Mouse (Mus musculus): Measurements from ENCODE around the gene Mvb12b.

Gene Mvb12b

DNA sequence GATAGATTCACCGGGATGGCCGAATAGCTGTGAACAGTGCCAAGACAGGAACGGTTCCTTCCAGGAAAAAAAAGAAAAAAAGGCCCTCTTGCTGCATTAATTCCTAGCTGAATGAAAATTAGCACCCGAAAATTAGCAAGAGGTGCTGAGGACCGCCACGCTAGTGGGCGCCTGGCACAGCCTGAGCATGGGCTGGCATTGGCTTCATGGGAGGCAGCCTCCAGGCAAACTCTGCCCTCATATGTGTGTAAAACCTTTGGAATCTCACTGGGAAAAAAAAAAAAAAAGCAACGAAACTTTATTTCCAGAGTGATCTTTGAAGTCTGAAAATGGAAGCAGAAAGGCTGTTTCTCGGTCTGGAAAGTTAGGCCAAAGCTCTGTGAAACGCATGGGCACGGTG is 110.7 kb downstream of the Mvb12b start:
- DNase-seq (ENCODE audit: low spot score), result no peak

DNA sequence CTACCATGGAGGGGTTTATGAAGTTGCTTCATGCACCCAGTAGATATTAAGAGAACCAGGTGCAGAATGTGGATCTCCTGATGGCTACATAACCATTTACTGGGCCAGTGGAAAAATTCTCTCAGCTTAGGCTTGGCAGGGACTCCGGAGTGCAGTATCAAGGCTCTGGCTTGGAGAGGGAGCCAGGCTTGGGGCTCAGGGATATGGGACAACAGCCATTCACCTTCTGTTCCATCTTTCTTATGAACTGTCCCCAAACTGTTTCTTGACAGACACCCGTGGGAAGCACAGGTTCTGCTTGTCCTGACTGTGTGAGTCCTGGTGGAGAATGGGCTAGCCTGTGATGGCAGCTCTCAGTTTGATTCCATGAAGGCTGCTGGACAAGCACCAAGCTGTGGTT is 112.9 kb downstream of the Mvb12b start:
- DNase-seq (ENCODE audit: low spot score), result no peak

DNA sequence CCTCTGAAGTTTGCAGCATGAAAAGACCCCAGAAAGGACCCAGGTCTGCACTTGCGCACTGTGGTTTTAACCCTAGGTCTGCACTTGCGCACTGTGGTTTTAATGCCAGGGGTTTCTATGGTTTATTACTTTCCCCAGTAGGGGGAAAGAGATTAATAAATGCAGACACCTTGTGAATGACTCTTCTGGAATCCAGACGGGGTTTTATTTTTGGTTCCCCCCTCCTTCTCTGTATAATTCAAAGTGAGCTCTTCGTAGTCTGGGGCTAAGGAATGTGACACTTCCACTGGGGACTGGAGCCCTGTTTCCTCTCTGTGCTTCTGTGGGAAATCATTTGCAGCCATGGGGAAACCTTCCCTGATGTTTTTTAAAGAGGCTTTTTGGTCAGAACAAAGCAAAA is 113.6 kb downstream of the Mvb12b start:
- no peak for DNase-seq (ENCODE audit: low spot score)

DNA sequence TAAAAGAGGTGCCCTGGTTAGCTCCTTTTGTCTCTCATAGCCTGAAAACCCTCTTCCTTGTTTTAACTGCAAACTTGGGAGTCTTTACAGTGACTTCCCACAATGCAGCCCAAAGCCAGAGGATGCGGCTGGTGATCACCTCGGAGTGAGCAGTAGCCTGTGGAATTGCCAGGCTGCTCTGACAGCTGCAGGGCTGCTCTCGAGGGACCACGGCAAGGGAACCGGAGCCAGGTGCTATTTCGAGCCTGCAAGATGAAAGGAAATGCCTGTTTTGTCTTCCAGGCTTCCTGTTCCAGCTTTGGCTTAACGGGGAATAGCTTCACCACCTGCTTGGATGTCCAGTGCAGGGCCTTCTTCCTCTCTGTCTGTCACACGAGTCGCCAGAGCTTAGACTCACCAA is 115.3 kb downstream of the Mvb12b start:
- no peak for DNase-seq (ENCODE audit: low spot score)

DNA sequence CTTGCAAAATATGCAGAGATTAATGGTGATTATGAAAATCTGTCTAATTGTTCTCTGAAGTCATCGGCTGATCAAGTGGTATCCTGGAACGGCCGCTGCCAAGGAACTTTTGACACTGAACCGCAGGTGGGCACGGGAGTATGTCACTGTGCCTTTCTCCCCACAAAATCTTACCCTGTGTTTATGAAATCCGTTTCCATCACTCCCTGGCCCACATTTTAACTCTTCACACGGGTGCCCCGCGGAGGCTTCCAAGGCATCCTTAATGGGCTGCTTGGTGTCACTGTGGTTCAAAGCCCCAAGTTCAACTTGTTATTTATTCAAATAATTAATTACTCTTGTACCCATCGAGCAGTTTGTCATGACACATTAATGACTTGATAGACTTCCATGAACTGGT is 116.4 kb downstream of the Mvb12b start:
- DNase-seq (ENCODE audit: low spot score), result no peak

DNA sequence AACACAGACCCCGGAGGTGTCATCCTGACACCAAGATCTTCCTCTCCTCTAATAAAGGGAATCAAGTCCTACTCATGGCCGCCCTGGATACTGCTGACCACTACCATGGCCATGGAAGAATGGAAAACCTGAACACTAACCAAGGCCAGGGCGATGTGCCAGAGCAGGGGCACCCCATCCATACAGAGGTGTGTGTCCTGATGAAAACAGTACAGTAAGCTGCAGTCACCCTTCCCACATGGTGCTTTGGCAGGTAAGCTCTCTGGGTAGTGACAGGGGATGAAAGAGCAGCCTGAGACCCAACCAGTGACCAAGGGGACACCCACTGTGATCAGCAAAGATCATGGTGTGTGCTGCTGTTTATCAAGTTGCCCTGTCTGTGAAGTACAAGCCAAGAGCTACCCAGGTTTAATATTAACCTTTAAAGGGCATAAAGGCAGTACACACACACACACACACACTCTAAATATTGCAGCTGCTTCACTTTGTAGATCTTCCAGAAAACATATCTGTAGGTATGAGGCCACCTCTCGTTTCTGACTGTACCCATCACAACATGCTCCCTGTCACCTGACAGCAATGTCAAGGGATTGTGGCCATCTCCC is 117.1 kb downstream of the Mvb12b start:
- no peak for DNase-seq (ENCODE audit: low spot score)

DNA sequence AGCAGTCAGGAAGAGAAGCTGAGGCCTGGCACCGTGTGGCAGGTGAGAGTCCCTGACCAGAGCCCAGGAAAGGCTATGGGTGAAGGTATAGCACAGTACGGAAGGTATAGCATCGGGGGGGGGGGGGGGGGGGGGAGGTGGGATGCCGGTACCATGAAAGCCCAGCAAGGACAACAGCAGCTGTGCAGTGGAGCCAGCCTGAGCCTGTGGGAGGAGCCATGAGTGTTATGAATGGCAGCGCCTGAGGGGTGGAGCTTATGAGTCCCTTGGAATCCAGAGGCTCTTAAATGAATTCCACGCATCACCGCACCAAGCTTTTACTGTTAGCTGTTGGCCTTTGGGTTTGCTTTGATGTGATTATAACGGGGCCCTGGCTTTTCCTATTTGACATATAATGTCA is 123.3 kb downstream of the Mvb12b start:
- no peak for DNase-seq (ENCODE audit: low spot score)

DNA sequence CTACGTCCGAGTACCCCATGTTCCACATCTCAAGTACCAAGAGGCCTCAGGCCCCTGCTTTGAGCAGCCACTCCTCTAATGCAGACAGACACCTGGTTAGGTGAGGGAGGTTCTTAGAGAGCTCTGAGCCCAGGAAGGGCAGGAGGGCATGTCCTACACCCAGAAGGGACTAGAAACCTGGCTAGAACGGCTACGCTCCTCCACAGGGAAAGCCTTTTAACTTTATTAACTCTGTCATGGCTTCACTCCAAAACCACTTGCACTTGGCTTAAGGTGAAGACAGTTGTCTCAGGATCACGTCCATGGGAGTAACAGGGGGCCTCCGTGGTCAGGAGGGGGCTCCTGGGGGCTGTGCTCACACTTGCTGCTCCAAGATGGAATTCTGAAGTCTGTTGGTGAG is 125.5 kb downstream of the Mvb12b start:
- DNase-seq (ENCODE audit: low spot score), result no peak

DNA sequence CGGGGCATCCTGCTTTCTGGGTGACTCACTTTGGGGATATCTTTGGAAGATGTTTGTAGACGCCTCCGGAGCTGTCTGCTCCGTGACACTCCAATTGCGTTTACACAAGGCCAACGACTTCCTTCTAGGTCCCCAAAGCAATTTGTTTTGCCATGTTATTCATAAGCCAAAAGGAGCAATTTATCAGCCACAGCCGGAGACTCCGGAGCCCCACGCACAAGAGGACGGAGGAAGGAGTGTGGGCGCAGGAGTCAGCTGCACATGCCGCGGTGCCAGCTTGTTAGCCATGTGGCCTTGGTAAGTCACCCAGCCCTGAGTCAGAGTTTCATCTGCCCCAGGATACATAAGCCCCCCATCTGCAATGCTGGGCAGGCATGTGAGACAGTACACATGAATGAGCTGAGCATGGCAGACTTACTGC is 127.2 kb downstream of the Mvb12b start:
- DNase-seq (ENCODE audit: low spot score), result no peak

DNA sequence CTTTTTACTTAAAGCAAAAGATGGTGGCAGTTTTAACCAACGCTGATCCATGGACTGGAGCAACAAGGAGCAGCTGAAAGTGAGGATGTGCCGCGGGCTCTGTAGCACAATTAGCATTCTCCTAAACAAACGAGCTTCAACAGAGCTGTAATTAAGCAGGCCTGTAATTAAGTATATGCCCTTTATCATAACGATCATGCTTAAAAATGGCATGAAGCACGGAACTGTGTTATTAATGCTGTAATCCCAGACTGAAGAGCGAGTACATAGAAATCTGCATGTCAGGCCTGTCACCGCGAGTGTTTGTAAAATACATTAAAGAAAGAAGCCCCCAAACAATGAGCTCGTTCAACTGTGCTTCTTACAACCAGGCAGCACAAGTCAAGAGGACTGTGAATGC is 128.3 kb downstream of the Mvb12b start:
- no peak for DNase-seq (ENCODE audit: low spot score)

DNA sequence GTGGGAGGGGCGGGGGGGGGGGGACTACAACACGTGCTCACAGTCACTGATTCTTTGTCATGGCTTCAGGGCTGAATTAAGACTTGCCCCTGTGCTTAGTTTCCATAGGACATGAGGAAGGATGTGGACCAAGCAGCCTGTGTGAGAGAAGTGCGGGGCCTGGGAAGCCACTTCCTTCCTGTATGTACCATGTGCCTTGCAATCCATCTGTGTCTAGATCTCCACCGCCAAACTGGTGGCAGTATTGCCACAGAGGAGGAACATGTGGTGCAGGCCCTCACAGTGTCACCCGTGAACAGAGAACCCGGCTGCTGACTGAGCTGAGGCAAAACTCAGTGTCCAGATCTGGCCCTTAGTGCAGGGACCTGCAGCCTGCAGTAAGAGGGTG is 132.1 kb downstream of the Mvb12b start:
- no peak for DNase-seq (ENCODE audit: low spot score)

DNA sequence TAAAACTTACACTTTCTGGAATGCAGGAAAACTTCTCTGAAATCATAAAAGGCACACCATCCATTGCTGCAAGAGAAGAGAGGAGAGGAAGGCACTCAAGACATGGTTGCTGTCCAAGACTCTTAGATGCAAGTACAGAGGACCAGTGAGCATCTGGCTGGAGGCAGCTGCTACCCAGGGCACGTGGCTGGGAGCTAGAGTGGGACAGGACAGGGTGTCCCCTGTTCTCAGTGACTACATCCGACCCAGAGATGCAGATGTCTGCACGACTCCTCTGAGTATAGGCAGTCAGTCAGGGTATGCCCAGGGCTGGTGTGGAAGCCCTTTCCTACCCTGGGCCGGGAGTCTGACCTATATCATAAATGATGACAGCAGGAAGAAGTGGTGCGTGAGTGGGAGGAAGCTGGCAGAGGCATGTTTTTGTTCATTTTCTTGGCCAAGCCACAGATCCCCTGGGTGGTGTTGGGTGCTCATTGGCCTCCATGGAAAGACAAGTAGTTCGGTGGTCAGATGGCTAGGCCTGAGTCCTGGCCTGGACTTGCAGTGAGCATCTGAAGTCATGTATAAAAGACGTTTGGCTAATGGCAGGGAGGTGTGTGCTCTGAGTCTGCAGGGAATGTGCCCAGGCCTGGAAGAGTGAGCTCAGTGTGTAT is 132.6 kb downstream of the Mvb12b start:
- DNase-seq (ENCODE audit: low spot score), result no peak

DNA sequence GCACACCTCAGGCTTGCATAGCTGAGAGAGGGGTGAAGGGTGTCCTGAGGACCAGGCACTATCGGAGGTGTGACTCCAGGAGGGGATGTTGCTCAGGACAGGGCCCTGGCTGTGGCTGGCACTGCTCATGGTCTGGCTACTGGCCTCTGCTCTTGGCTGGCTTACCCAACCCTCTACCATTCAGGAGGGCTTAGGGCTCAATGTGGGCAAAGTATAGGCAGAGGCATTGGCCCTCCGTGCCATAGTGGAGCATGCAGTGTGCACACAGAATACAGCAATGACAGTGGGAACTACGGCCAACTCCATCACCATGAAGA is 133.5 kb downstream of the Mvb12b start:
- no peak for DNase-seq (ENCODE audit: low spot score)

DNA sequence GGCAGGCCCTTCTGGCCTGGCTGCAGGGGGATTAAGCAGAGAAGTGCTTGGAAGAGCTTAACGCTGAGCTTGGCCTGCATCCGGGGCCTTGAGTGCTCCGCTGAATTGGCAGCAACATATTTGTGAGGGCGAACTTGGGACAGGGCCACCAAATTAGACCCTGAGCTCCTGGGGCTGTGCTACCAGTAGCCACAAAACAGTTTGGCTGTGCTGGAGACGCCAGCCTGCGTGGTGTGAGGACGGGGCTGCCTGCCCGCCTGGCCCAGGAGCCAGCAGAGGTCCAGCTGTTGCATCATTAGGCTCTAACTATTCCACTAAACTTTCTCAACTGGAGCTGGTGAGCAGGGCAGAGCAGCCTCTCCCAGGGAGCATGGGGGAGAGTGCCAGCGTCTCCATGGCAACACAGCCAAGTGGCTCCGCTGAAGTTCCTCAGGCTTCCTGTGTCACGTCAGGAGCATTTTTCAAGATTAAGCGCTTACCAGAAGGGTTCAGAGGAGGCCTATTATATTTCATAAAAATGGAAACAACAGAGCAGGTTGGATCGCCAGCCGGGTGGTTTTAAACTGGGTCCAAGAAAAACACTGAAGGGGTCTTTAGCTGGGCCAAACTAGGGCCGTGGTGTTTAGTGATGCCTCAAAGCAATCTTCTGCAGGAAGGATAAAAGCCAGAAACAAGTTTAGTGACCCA is 134.0 kb downstream of the Mvb12b start:
- DNase-seq (ENCODE audit: low spot score), result peak; percentile 69

DNA sequence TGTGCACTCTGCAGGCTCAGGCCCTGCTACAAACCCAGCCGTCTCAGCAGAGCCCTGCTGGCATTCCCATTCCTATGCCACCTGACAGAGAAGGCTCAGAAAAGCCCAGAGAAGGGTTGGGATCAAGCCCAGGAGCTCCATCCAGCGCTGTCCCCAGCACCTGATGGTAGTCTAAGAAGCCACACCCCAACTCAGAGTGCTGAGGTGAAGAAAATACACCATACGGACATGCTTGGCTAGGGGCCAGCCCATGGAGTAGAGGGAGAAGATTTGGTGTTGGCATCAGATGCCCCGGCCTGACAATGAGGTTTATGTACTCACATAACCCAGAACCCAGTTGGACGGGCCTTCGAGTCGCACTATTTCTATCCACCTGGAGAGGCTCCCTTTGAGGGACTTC is 137.1 kb downstream of the Mvb12b start:
- DNase-seq (ENCODE audit: low spot score), result no peak

DNA sequence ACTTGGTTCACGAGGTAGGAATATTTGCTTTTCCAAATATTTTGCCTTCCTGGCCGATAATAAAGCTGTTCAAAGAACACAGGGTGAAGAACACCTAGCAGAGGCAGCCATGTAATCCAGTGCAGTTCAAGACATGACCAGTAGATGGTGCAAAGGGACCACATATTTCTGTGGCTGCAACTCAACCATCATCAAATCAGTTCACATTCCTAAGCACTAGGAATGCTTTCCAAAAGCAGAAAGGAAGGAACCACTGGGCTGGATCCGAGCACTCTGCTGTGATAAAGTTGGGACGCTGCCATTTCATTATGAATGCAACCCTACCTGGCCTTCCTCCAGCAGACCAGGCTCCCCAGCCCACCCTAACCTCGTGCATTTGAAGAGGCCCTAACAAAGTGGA is 141.3 kb downstream of the Mvb12b start:
- DNase-seq (ENCODE audit: low spot score), result peak; percentile 82

DNA sequence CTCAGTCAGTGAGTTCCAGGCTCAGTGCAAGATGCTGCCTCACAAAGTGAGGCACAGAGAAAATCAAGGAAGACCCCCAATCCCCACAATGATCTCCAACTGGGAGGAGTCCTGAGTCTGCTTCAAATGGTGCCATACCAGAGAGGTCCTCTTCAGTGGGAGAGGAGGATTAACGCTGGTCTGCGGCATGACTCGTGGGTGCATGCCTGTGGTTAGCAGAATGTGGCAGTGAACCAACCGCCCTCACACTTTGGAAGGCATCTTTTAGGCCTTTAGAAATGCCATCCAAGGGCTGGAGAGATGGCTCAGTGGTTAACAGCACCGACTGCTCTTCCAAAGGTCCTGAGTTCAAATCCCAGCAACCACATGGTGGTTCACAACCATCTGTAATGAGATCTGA is 142.0 kb downstream of the Mvb12b start:
- DNase-seq (ENCODE audit: low spot score), result no peak

DNA sequence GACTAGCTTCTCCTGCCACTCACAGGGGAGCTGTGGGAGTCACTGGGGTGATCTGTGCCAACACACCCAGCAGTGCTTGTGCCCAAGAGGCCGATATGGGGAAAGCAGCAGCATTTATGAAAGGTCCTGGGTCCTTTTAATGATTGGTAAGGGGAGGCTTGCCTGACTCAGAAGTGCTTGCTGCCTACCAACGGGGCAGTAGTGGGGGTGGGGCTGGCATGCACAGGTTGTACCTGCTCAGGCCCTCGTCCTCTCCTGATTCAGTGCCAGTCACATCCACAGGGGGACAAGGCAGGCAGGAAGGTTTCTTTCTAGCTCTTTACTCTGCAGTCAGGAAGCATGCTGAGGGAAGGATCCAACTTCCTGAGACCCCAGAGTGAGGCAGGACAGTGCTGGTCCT is 150.6 kb downstream of the Mvb12b start:
- no peak for DNase-seq (ENCODE audit: low spot score)

DNA sequence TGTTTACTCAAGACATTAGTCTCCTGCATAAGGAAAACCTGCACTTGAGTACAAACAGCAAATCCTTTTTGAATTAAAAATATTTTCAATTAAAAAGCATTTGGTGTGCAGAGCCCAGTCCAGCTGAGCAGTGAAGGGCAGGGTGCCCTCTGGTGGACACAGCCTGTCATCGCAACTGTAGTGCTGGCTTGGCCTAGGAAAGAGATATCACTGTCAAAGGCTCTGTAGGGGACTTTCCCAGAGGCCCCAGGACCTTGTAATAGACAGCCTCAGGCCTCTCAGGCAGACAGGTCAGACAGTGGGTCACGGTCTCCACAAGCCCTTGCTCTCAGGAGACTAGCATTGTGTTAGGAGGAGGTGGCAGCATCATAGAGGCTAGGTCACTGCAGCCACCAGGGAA is 151.0 kb downstream of the Mvb12b start:
- DNase-seq (ENCODE audit: low spot score), result no peak

DNA sequence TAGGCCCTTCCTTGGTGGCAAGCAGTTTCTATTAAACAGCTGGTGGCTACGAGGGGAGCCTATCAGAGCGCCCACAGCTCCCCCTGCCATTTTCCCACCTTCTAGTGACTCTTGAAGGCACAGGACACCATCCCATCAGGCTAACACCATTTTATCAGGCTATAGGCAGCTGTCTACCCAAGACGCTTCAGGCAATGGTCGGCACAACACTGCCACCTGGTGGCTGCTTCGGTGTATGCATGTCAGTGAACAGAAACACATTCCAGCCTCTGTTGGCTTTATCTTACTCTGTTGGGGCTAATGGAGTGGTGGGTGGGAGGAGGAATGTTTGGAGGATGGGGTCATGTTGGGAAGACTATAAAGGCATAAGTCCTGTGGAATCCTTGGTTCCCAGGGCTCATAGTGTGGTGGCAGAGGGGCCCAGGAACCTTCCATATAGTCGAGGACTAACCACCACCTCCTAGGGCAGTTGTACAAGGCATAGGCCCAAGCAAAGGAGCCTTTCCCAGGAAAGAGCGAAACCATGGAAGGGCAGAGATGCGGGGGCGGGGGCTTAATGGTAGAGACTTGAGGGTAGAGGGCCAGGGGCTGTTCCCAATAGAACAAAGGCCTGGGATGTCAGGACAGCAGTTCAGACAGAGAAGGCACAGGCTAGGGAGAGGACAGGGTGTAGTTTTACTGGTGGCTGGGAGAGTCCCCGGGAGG is 152.8 kb downstream of the Mvb12b start:
- no peak for DNase-seq (ENCODE audit: low spot score)

DNA sequence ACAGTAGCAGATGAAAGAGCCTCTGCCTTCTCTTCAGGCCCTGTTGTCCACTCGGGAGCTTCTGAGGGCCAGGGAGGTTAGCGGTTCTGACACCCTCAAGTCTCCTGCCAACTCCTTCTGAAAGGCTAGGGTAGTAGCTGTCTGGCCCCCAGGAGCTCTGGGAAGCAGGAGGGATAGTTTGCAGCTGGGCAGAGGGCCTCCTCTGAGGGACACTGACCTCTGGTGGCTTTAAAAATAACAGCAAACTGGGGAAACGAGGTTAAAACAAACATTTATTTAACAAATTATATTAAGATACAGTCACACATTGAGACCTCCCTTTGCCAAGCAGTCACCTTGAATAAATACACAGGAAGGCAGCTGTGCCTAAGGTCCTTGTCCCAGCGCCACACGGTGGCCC is 158.0 kb downstream of the Mvb12b start:
- DNase-seq (ENCODE audit: low spot score), result no peak

DNA sequence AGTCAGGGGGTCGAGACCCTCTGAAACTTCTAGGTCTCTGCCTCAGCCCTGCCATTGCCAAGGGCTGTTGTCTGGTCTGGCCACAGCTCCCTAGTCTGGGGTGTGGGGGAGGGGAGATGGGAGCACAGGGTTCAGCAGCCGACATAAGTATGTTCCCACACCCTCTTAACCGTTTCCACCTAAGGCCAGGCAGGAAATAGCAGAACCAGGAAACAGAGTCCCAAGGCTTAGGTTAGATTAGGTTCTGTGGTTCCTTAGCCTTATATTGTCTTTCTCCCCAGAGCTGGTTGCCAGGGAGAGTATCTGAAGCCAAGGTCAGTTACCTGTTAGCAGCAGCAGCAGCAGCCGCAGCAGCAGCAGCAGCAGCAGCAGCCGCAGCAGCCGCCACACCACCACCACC is 160.5 kb downstream of the Mvb12b start:
- no peak for DNase-seq (ENCODE audit: low spot score)

DNA sequence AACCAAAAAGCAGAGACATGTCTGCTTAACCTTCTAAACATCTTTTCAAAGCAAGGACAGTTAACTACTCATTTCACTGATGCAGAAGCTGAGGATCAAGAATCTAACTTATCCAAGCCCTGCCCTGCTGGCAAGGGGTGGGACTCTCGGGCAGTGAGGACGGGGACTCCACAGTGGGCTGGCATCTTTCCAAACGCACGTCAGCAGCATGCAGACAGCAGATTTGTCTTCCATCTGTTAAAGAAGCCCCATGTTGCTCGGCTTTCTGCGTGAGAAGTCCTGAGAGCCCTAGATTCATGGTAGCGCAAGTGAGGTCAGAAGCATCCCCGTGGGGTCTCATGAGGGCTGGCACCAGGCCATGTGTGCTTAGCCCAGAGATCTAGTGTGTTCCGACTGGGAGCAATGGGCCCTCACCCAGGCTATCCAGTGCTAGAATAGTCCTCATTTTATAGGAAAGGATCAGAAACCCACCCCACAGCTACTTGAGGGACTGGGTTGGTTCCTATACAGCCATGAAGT is 167.3 kb downstream of the Mvb12b start:
- no peak for DNase-seq (ENCODE audit: low spot score)

All from left cerebral cortex, adult 11 months (tissue).